Mouse (Mus musculus) neural tube, embryonic 11.5 days (tissue): ENCODE results near the gene Rhbdd2. TPM values are rescaled to one million over a fixed set of nuclear protein-coding genes. Genes with fewer than 3 reads are reported as not detected.
A peak's percentile ranks its signal among the peaks of the same experiment; 100 is the strongest.
"Not testable (repeated sequence)": the region's sequence is repeated elsewhere in the genome, so short reads cannot be mapped to it uniquely, and the experiment has no call there.

ENCODE experiments used
- ATAC-seq: fragments of 200-750 bp; cut with Nextera tagmentation; 2 replicates; pipeline ENCODE4 v1.8.0; 2017; ENCODE audit warnings: moderate number of reproducible peaks, mild to moderate bottlenecking, moderate TSS enrichment, moderate library complexity; ENCODE audit not compliant: insufficient read depth, low FRiP score, low TSS enrichment
- DNase-seq: peaks from one replicate; pipeline ENCODE4 v3.0.0-alpha.2; 2015; ENCODE audit warnings: low spot score
- H3K27ac ChIP-seq: fragments of 300-500 bp; sonication (generic); 2 replicates; pipeline ENCODE4 v1.5.1; 2014; ENCODE audit warnings: low read depth, mild to moderate bottlenecking, low read length
- H3K27me3 ChIP-seq: fragments of 300-500 bp; sonication (generic); 2 replicates; pipeline ENCODE4 v1.6.1; 2014; ENCODE audit warnings: mild to moderate bottlenecking, low read length, mixed read lengths; ENCODE audit not compliant: control insufficient read depth, insufficient read depth
- H3K36me3 ChIP-seq: fragments of 300-500 bp; sonication (generic); 2 replicates; pipeline ENCODE4 v1.6.1; 2014; ENCODE audit warnings: mild to moderate bottlenecking, low read length, moderate library complexity, mixed read lengths; ENCODE audit not compliant: control insufficient read depth, insufficient read depth
- H3K4me1 ChIP-seq: fragments of 300-500 bp; sonication (generic); 2 replicates; pipeline ENCODE4 v1.6.1; 2014; ENCODE audit warnings: low read length, mixed read lengths; ENCODE audit not compliant: control insufficient read depth, insufficient read depth
- H3K4me2 ChIP-seq: fragments of 300-500 bp; sonication (generic); 2 replicates; pipeline ENCODE4 v1.6.1; 2014; ENCODE audit warnings: low read depth, mild to moderate bottlenecking, moderate library complexity
- H3K4me3 ChIP-seq: fragments of 300-500 bp; sonication (generic); 2 replicates; pipeline ENCODE4 v1.5.1; 2014; ENCODE audit warnings: low read depth, low read length
- H3K9ac ChIP-seq: fragments of 300-500 bp; sonication (generic); 2 replicates; pipeline ENCODE4 v1.6.1; 2014; ENCODE audit warnings: mild to moderate bottlenecking, low read length
- H3K9me3 ChIP-seq: fragments of 300-500 bp; sonication (generic); 2 replicates; pipeline ENCODE4 v1.6.1; 2016; ENCODE audit warnings: low read length; ENCODE audit not compliant: control insufficient read depth
- WGBS: fragments of 180-500 bp; shearing (Covaris S2); extraction: QIAGEN DNeasy Blood & Tissue Kit; methylation state at CpG from one replicate; pipeline ENCODE4 v1.1.7; 2014; 5-methylcytosine and 5-hydroxymethylcytosine counted together
- polyA plus RNA-seq: library from polyadenylated mRNA; unstranded; fragments of >200 nt; fragmentation: Nextera tagmentation; extraction: Ambion mirVana; gene quantifications from 2 replicates; pipeline ENCODE4 v1.2.1, GENCODE M21; 2014

The Rhbdd2 gene
- 63.7 and 66.6 TPM in 2 replicates for polyA plus RNA-seq

- peak within 1 kb of the TSS; percentile 79 for H3K4me2 ChIP-seq
- WGBS: 14% methylated on average over 27 of the region's 30 CpGs
Observed at GRCm38 (mm10) chr5:135632117-135632796, at the start of gene Rhbdd2. Rhbdd2 (plus strand) TSS chr5:135632618.

GRCm38 (mm10) chr5:135585691-135586090, 46.7 kb upstream of the Rhbdd2 start:
- H3K4me1 ChIP-seq: no peaks in the 10 kb centered on the region
- no peak overlapping the region for H3K9ac ChIP-seq
- H3K9me3 ChIP-seq: no peaks in the 10 kb centered on the region
- no peak overlapping the region for H3K4me2 ChIP-seq
- no peak overlapping the region for H3K27ac ChIP-seq
- H3K4me3 ChIP-seq: no peak overlapping the region
- no peaks in the 10 kb centered on the region for H3K27me3 ChIP-seq
- no peaks in the 10 kb centered on the region for H3K36me3 ChIP-seq
- DNase-seq: no peak
- 88% methylated on average over 8 of the region's 8 CpGs for WGBS
- no peak for ATAC-seq

More at GRCm38 (mm10) chr5:135632117-135632796, at the start of gene Rhbdd2:
- Histone ChIP-seq H3K4me3 (peak within 1 kb of the TSS; percentile 89), H3K27ac (peak within 1 kb of the TSS; percentile 72; the same call in 1 of the 2 replicates), H3K36me3 (peaks cover 2% of the 10 kb centered on the region; the same call in 1 of the 2 replicates), H3K27me3 (no peaks in the 10 kb centered on the region), H3K9ac (peak within 1 kb of the TSS; percentile 93), H3K9me3 (no peaks in the 10 kb centered on the region), H3K4me1 (peaks cover 5% of the 10 kb centered on the region)
- ATAC-seq (peak; percentile 97), DNase-seq (peak; percentile 100)

DNA sequence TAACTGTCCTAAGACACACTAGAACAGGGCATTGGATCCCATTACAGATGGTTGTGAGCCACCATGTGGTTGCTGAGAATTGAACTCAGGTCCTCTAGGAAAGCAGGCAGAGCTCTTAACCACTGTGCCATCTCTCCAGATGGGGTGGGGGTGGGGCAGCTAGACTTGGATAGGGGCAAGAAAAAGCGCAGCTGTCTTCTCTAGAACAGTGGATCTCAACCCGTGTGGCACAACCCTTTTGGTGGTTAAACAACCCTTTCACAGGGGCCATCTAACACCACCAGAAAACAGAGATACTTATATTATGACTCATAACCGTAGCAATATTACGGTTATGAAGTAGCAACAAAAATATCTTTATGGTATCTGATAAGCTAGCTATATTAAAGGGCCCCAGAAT, 44.7 kb upstream of the Rhbdd2 start:
- H3K4me3 ChIP-seq: no peak overlapping the region
- no peak overlapping the region for H3K9ac ChIP-seq
- H3K4me1 ChIP-seq: no peaks in the 10 kb centered on the region
- H3K27ac ChIP-seq: no peak overlapping the region
- ATAC-seq (no peak), DNase-seq (no peak)
- no peaks in the 10 kb centered on the region for H3K36me3 ChIP-seq
- no peaks in the 10 kb centered on the region for H3K9me3 ChIP-seq
- H3K4me2 ChIP-seq: no peak overlapping the region
- H3K27me3 ChIP-seq: no peaks in the 10 kb centered on the region
- WGBS: 86% methylated on average over 4 of the region's 4 CpGs

DNA sequence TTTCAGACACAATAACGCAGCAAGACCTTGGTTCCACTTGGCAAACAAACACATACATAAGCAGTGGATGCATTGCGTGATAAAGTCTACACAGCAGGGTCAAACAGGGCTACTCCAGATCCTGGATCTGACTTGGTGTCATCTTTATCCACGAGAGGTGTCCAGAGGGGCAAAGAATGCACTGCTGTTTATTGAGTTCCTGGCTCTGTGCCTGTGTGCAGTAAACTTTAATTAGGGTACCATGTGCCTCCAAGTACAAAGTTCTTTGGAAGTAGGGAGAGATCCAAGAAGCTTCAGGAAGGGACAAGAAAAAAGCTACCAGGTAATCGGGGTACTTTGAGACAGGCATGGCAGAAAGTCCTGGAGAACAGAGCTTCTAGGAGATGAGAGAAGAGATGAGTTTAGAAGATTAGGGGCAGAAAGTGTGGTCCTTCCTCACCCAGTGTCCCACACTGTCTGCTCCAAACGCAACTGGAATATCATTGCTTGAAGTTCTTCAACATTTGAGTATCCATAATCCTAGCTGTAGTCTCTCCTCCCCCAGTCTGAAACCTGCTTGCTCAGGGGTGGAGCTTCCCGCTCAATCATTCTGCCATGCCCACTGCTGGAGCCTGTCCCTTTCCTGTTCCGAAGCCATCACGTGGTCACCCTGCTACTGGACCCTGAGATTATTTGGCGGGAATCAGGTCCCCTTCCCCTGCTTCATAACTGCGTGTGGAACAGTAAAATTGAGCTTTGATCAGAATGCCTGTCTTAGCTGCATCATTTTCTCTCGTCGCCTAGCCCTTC, 42.2 kb upstream of the Rhbdd2 start:
- H3K27ac ChIP-seq: no peak overlapping the region
- no peak overlapping the region for H3K4me3 ChIP-seq
- ATAC-seq (no peak), DNase-seq (no peak)
- no peaks in the 10 kb centered on the region for H3K9me3 ChIP-seq
- H3K36me3 ChIP-seq: no peaks in the 10 kb centered on the region
- no peak overlapping the region for H3K9ac ChIP-seq
- WGBS: 81% methylated on average over 10 of the region's 12 CpGs
- H3K4me1 ChIP-seq: no peaks in the 10 kb centered on the region
- no peaks in the 10 kb centered on the region for H3K27me3 ChIP-seq
- no peak overlapping the region for H3K4me2 ChIP-seq

- H3K27me3 ChIP-seq, H3K4me1 ChIP-seq, H3K4me3 ChIP-seq, H3K27ac ChIP-seq, ATAC-seq, H3K9ac ChIP-seq, H3K36me3 ChIP-seq, DNase-seq, H3K9me3 ChIP-seq, H3K4me2 ChIP-seq: not testable (repeated sequence)
- no CpG with 5 or more reads among the region's 1 CpGs for WGBS
Observed at GRCm38 (mm10) chr5:135604643-135605042, 27.8 kb upstream of the Rhbdd2 start.

GRCm38 (mm10) chr5:135606717-135607116, 25.7 kb upstream of the Rhbdd2 start:
- not testable (repeated sequence) for H3K4me1 ChIP-seq, ATAC-seq
- WGBS: no CpG with 5 or more reads among the region's 1 CpGs

GRCm38 (mm10) chr5:135607581-135607980, 24.8 kb upstream of the Rhbdd2 start:
- Histone ChIP-seq H3K9ac (no peak overlapping the region), H3K9me3 (peaks cover 9% of the 10 kb centered on the region; the same call in 1 of the 2 replicates), H3K4me1 (no peaks in the 10 kb centered on the region), H3K27me3 (no peaks in the 10 kb centered on the region), H3K4me3 (no peak overlapping the region), H3K36me3 (no peaks in the 10 kb centered on the region), H3K4me2 (no peak overlapping the region), H3K27ac (no peak overlapping the region)
- DNase-seq (no peak), ATAC-seq (no peak)
- WGBS: 55% methylated on average over 1 of the region's 1 CpGs

More at GRCm38 (mm10) chr5:135606717-135607116, 25.7 kb upstream of the Rhbdd2 start:
- H3K36me3 ChIP-seq, H3K27me3 ChIP-seq, H3K27ac ChIP-seq, H3K4me2 ChIP-seq, H3K9ac ChIP-seq, H3K4me3 ChIP-seq, H3K9me3 ChIP-seq, DNase-seq: not testable (repeated sequence)

GRCm38 (mm10) chr5:135609794-135610193, 22.6 kb upstream of the Rhbdd2 start:
- Histone ChIP-seq H3K9me3 (peaks cover 4% of the 10 kb centered on the region; the same call in 1 of the 2 replicates), H3K9ac (no peak overlapping the region), H3K27ac (no peak overlapping the region), H3K36me3 (no peaks in the 10 kb centered on the region), H3K27me3 (no peaks in the 10 kb centered on the region), H3K4me3 (no peak overlapping the region), H3K4me1 (no peaks in the 10 kb centered on the region), H3K4me2 (no peak overlapping the region)
- DNase-seq (no peak), ATAC-seq (no peak)
- 68% methylated on average over 4 of the region's 4 CpGs for WGBS
